Mouse (Mus musculus) ES-E14 (cell line): ENCODE data around the gene Klrb1f. TPM values are rescaled to one million over a fixed set of nuclear protein-coding genes. Genes with fewer than 3 reads are reported as not detected.

ENCODE experiments used
- DNase-seq: peaks from one replicate; pipeline ENCODE4 v3.0.0-alpha.2; 2013; ENCODE audit warnings: low read depth, low spot score
- H3K27ac ChIP-seq: 2 replicates; pipeline ENCODE4 v1.5.1; 2012; ENCODE audit warnings: low read depth, mild to moderate bottlenecking, low read length, moderate library complexity, mixed read lengths; ENCODE audit not compliant: poor library complexity, insufficient read depth, severe bottlenecking
- H3K36me3 ChIP-seq: 2 replicates; pipeline ENCODE4 v1.6.1; 2012; ENCODE audit warnings: mild to moderate bottlenecking, low read length, moderate library complexity, mixed read lengths; ENCODE audit not compliant: control insufficient read depth, poor library complexity, insufficient read depth, severe bottlenecking
- H3K4me1 ChIP-seq, 2 experiments: fragments of 150-350 bp in 1 of 2; sonication (generic) in 1 of 2; 2 replicates each; pipeline ENCODE4 v1.6.1; 2012; ENCODE audit warnings: low read length in 2 of 2, mild to moderate bottlenecking in 1 of 2, mixed read lengths in 1 of 2; ENCODE audit not compliant: control insufficient read depth in 2 of 2, insufficient read depth in 2 of 2, poor library complexity in 1 of 2
- H3K4me3 ChIP-seq, 2 experiments: fragments of 150-350 bp in 1 of 2; sonication (generic) in 1 of 2; 2 replicates each; pipeline ENCODE4 v1.5.1; 2012; ENCODE audit warnings: low read length in 2 of 2, low read depth in 1 of 2, mild to moderate bottlenecking in 1 of 2, mixed read lengths in 1 of 2; ENCODE audit not compliant: insufficient read depth in 1 of 2, poor library complexity in 1 of 2, severe bottlenecking in 1 of 2
- H3K9ac ChIP-seq: 2 replicates; pipeline ENCODE4 v1.6.1; 2012; ENCODE audit warnings: low read depth, mild to moderate bottlenecking, low read length, mixed read lengths; ENCODE audit not compliant: poor library complexity, insufficient read depth, severe bottlenecking
- H3K9me3 ChIP-seq: fragments of 150-350 bp; sonication (generic); 2 replicates; pipeline ENCODE4 v1.6.1; 2012; ENCODE audit warnings: low read depth, mild to moderate bottlenecking, low read length; ENCODE audit not compliant: control insufficient read depth, insufficient read depth
- CHD2 ChIP-seq: IDR thresholded peaks from 2 replicates; pipeline ENCODE4 v1.6.1; 2014; ENCODE audit warnings: mild to moderate bottlenecking, low read depth, low read length, inconsistent platforms
- HCFC1 ChIP-seq: IDR thresholded peaks from 2 replicates; pipeline ENCODE4 v1.6.1; 2012; ENCODE audit warnings: low read length, inconsistent platforms, borderline replicate concordance; ENCODE audit not compliant: insufficient read depth
- MAFK ChIP-seq: IDR thresholded peaks from 2 replicates; pipeline ENCODE4 v1.6.1; 2014; ENCODE audit warnings: mild to moderate bottlenecking, low read depth, low read length, inconsistent platforms; ENCODE audit not compliant: insufficient read depth
- ZC3H11A ChIP-seq: IDR thresholded peaks from 2 replicates; pipeline ENCODE4 v1.6.1; 2012; ENCODE audit warnings: low read depth, mild to moderate bottlenecking, inconsistent platforms, low read length, borderline replicate concordance
- ZNF384 ChIP-seq: IDR thresholded peaks from 2 replicates; pipeline ENCODE4 v1.6.1; 2012; ENCODE audit warnings: low read depth, low read length, inconsistent platforms
- in situ Hi-C, 2 experiments: fragments of 600-800 bp; cut with MboI; formaldehyde crosslinking; loops; one replicate each; pipeline ENCODE4 v1.15.1; 2025; ENCODE audit warnings: low sequenced_read_pairs in 2 of 2, inconsistent platforms in 1 of 2; ENCODE audit not compliant: unreplicated experiment in 2 of 2
- total RNA-seq: library from RNA; depleted of rRNA; stranded (reverse); fragments of 300-350 nt; gene quantifications from 2 replicates; pipeline ENCODE4 v1.2.3, GENCODE M21; 2012; rRNA removed

Gene Klrb1f
- not detected in 2 replicates for total RNA-seq

GRCm38 (mm10) chr6:129045601-129046000 lies at the start of gene Klrb1f:
Gene Klrb1f, plus strand, starts transcription at chr6:129045901.
- in situ Hi-C loops: no loop called here
- TF ChIP-seq HCFC1: no peak
- no peak for TF ChIP-seq MAFK
- no peak for TF ChIP-seq CHD2
- no peak for TF ChIP-seq ZC3H11A
- TF ChIP-seq ZNF384: no peak
- no peaks in the 10 kb centered on the region for H3K4me1 ChIP-seq
- H3K4me3 ChIP-seq: no peak within 1 kb of the TSS
- no peak within 1 kb of the TSS for H3K9ac ChIP-seq
- H3K36me3 ChIP-seq: no peaks in the 10 kb centered on the region
- H3K9me3 ChIP-seq: no peaks in the 10 kb centered on the region
- H3K27ac ChIP-seq: no peak within 1 kb of the TSS
- DNase-seq: no peak

GRCm38 (mm10) chr6:128996054-128996767 lies 49.5 kb upstream of the Klrb1f start:
- Histone ChIP-seq H3K9ac (no peak overlapping the region), H3K4me3 (no peak overlapping the region), H3K27ac (no peak overlapping the region), H3K9me3 (no peaks in the 10 kb centered on the region), H3K4me1 (peaks cover 0 to 2% of the 10 kb centered on the region in 2 experiments; a peak in 1 of 4 replicates), H3K36me3 (peaks cover 3% of the 10 kb centered on the region; the same call in 1 of the 2 replicates)
- TF ChIP-seq CHD2 (no peak), ZC3H11A (no peak), MAFK (no peak), ZNF384 (no peak), HCFC1 (no peak)
- DNase-seq: no peak
- in situ Hi-C loops: no loop called here

DNA sequence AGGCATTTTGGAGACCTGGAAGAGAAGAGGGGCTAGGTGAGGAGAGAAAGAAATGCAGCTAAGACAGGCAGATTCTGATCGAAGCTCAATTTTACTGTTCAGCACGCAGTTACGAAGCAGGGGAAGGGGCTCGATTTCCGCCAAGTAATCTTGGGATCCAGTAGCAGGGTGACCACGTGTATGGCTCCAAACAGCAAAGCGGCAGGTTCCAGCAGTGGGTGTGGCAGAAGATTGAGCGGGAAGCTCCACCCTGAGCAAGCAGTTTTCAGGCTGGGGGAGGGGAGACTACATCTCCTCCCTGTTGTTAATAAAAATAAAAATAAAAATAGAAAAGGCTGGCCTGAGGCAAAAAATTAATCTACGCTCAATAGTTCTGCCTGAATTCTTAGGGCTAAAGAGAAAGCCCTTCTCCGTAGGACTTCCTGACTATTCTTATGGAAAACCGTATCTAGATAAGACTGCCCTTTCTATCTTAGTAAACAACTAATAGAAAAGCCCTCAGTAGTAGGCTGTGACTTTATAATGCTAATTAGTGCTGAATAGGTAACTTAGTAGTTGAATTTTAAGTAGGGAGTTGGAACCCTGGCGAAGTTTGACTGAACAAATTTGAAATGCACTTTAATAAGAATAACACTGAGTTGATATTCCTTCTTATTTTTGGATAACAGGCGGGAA lies 48.8 kb upstream of the Klrb1f start:
- no peak overlapping the region for H3K4me3 ChIP-seq
- no peak overlapping the region for H3K9ac ChIP-seq
- peaks cover 0 to 2% of the 10 kb centered on the region in 2 experiments; a peak in 1 of 4 replicates for H3K4me1 ChIP-seq
- H3K9me3 ChIP-seq: no peaks in the 10 kb centered on the region
- no peak for DNase-seq
- in situ Hi-C loops: no loop called here
- no peak overlapping the region for H3K27ac ChIP-seq
- TF ChIP-seq CHD2 (no peak), ZC3H11A (no peak), ZNF384 (no peak), HCFC1 (no peak), MAFK (no peak)
- H3K36me3 ChIP-seq: peaks cover 3% of the 10 kb centered on the region; the same call in 1 of the 2 replicates

- Histone ChIP-seq H3K4me1 (no peaks in the 10 kb centered on the region), H3K27ac (no peak overlapping the region), H3K36me3 (no peaks in the 10 kb centered on the region), H3K9ac (no peak overlapping the region), H3K4me3 (no peak overlapping the region), H3K9me3 (no peaks in the 10 kb centered on the region)
- DNase-seq: no peak
- in situ Hi-C loops: no loop called here
- no peak for TF ChIP-seq CHD2
These were observed 44.3 kb upstream of the Klrb1f start for GRCm38 (mm10) chr6:129001392-129001791.
